Mouse (Mus musculus): Measurements from ENCODE around the gene Parva. TPM values are rescaled to one million over a fixed set of nuclear protein-coding genes. Genes with fewer than 3 reads are reported as not detected.

The Parva gene
- total and polyA plus RNA-seq, 3 experiments = 0.08 to 1.1 (median 0.15) TPM

GRCm38 (mm10) chr7:112479116-112479515 lies 51.8 kb downstream of the Parva start:
- H3K27me3 ChIP-seq (replicated peaks) = no peaks in the 10 kb centered on the region
- H3K79me2 ChIP-seq (replicated peaks; ENCODE audit: control insufficient read depth, extremely low read depth, insufficient read depth, poor library complexity, severe bottlenecking) = no peaks in the 10 kb centered on the region
- no peaks in the 10 kb centered on the region for H3K36me3 ChIP-seq (replicated peaks in 1 of 2; ENCODE audit: control insufficient read depth in 1 of 2, insufficient read depth in 1 of 2, low read length in 1 of 2)
- in situ Hi-C loops (cut with MboI; ENCODE audit: low pct_ligation_motif_present, low pct_unique_long_range_greater_than_20kb, low sequenced_read_pairs) = no loop called here
- no peak for TF ChIP-seq USF2 (conservative IDR thresholded peaks at IDR 0.05; ENCODE audit: low read depth, low read length)
- no peak for TF ChIP-seq EP300 (IDR thresholded peaks at IDR 0.05; ENCODE audit: low read length)
- TF ChIP-seq CHD2 (IDR thresholded peaks at IDR 0.05; ENCODE audit: low read length) = no peak
- no peak for TF ChIP-seq JUND (conservative IDR thresholded peaks at IDR 0.05; ENCODE audit: low read depth, low read length)
- no peak for TF ChIP-seq E2F4 (IDR thresholded peaks at IDR 0.05; ENCODE audit: insufficient replicate concordance, low read depth, low read length)
- TF ChIP-seq CTCF (conservative IDR thresholded peaks at IDR 0.05 in 1 of 2, IDR thresholded peaks at IDR 0.05 in 1 of 2; ENCODE audit: low read depth in 2 of 2, low read length in 2 of 2) = no peak
- no peak for TF ChIP-seq MEF2A (IDR thresholded peaks at IDR 0.05; ENCODE audit: borderline replicate concordance, low read depth, low read length)
- TF ChIP-seq NELFE (IDR thresholded peaks at IDR 0.05; ENCODE audit: low read depth, low read length) = no peak
- no peak for TF ChIP-seq ZKSCAN1 (IDR thresholded peaks at IDR 0.05; ENCODE audit: borderline replicate concordance, low read depth, low read length)
- TF ChIP-seq TCF12 (IDR thresholded peaks at IDR 0.05; ENCODE audit: low read depth, low read length) = no peak
- no peak for TF ChIP-seq CHD1 (IDR thresholded peaks at IDR 0.05; ENCODE audit: low read depth, low read length)
- no peak for TF ChIP-seq IRF4 (IDR thresholded peaks at IDR 0.05; ENCODE audit: low read depth, low read length)
- no peak overlapping the region for H3K27ac ChIP-seq (ENCODE audit: insufficient read depth, low read depth)
- peaks cover 0 to 10% of the 10 kb centered on the region in 2 experiments; a peak in 2 of 4 replicates for H3K4me1 ChIP-seq (ENCODE audit: control insufficient read depth in 1 of 2, insufficient read depth in 2 of 2)
- H3K9me3 ChIP-seq (replicated peaks; ENCODE audit: low read length) = no peaks in the 10 kb centered on the region
- dilution Hi-C loops (cut with MboI; ENCODE audit: extremely low pct_ligation_motif_present, extremely low pct_unique_long_range_greater_than_20kb, low sequenced_read_pairs) = no loop called here
- no peak overlapping the region for H3K4me3 ChIP-seq (replicated peaks in 1 of 3; ENCODE audit: low read depth in 2 of 3, low read length in 2 of 3, poor library complexity in 1 of 3)
- H3K4me2 ChIP-seq (ENCODE audit: insufficient read depth, low read depth, poor library complexity, severe bottlenecking) = no peak overlapping the region
- DNase-seq (ENCODE audit: extremely low read depth) = no peak
- H3K9ac ChIP-seq (ENCODE audit: insufficient read depth, low read depth) = no peak overlapping the region

- in situ Hi-C loops (cut with MboI; ENCODE audit: low pct_ligation_motif_present, low pct_unique_long_range_greater_than_20kb, low sequenced_read_pairs) = no loop called here
- TF ChIP-seq PAX5 (IDR thresholded peaks at IDR 0.05; ENCODE audit: low read length) = no peak
- no peak for TF ChIP-seq MXI1 (IDR thresholded peaks at IDR 0.05; ENCODE audit: low read depth, low read length)
- no peak for TF ChIP-seq CHD1 (IDR thresholded peaks at IDR 0.05; ENCODE audit: low read depth, low read length)
- no peaks in the 10 kb centered on the region for H3K79me2 ChIP-seq (replicated peaks; ENCODE audit: control insufficient read depth, extremely low read depth, insufficient read depth, poor library complexity, severe bottlenecking)
Measured at GRCm38 (mm10) chr7:112481031-112481430, 53.7 kb downstream of the Parva start.

GRCm38 (mm10) chr7:112482572-112482971 lies 55.3 kb downstream of the Parva start:
- in situ Hi-C loops (cut with MboI; ENCODE audit: low pct_ligation_motif_present, low pct_unique_long_range_greater_than_20kb, low sequenced_read_pairs) (no loop called here), dilution Hi-C loops (cut with MboI; ENCODE audit: extremely low pct_ligation_motif_present, extremely low pct_unique_long_range_greater_than_20kb, low sequenced_read_pairs) (no loop called here)
- Histone ChIP-seq H3K9ac (ENCODE audit: insufficient read depth, low read depth) (no peak overlapping the region), H3K27me3 (replicated peaks) (no peaks in the 10 kb centered on the region), H3K27ac (ENCODE audit: insufficient read depth, low read depth) (no peak overlapping the region), H3K79me2 (replicated peaks; ENCODE audit: control insufficient read depth, extremely low read depth, insufficient read depth, poor library complexity, severe bottlenecking) (no peaks in the 10 kb centered on the region), H3K36me3 (replicated peaks in 1 of 2; ENCODE audit: control insufficient read depth in 1 of 2, insufficient read depth in 1 of 2, low read length in 1 of 2) (no peaks in the 10 kb centered on the region), H3K4me2 (ENCODE audit: insufficient read depth, low read depth, poor library complexity, severe bottlenecking) (no peak overlapping the region), H3K4me1 (ENCODE audit: control insufficient read depth in 1 of 2, insufficient read depth in 2 of 2) (peaks cover 0 to 10% of the 10 kb centered on the region in 2 experiments; a peak in 2 of 4 replicates), H3K9me3 (replicated peaks; ENCODE audit: low read length) (no peaks in the 10 kb centered on the region), H3K4me3 (replicated peaks in 1 of 3; ENCODE audit: low read depth in 2 of 3, low read length in 2 of 3, poor library complexity in 1 of 3) (no peak overlapping the region)
- TF ChIP-seq USF1 (IDR thresholded peaks at IDR 0.05; ENCODE audit: low read depth, low read length) (no peak), POLR2AphosphoS2 (IDR thresholded peaks at IDR 0.05; ENCODE audit: low read depth, low read length) (no peak), TCF12 (IDR thresholded peaks at IDR 0.05; ENCODE audit: low read depth, low read length) (no peak), EP300 (IDR thresholded peaks at IDR 0.05; ENCODE audit: low read length) (no peak), BHLHE40 (IDR thresholded peaks at IDR 0.05; ENCODE audit: low read depth, low read length) (no peak), SMC3 (IDR thresholded peaks at IDR 0.05; ENCODE audit: low read depth, low read length) (no peak), UBTF (IDR thresholded peaks at IDR 0.05; ENCODE audit: low read depth, low read length) (no peak), GABPA (IDR thresholded peaks at IDR 0.05; ENCODE audit: insufficient replicate concordance, low read depth, low read length) (no peak), ETS1 (conservative IDR thresholded peaks at IDR 0.05; ENCODE audit: low read depth, low read length) (no peak), RCOR1 (conservative IDR thresholded peaks at IDR 0.05; ENCODE audit: low read depth, low read length) (no peak), RAD21 (IDR thresholded peaks at IDR 0.05; ENCODE audit: low read depth, low read length) (no peak), CHD1 (IDR thresholded peaks at IDR 0.05; ENCODE audit: low read depth, low read length) (no peak), PAX5 (IDR thresholded peaks at IDR 0.05; ENCODE audit: low read length) (no peak), ZKSCAN1 (IDR thresholded peaks at IDR 0.05; ENCODE audit: borderline replicate concordance, low read depth, low read length) (no peak), ELF1 (IDR thresholded peaks at IDR 0.05; ENCODE audit: low read depth, low read length) (no peak), ZC3H11A (IDR thresholded peaks at IDR 0.05; ENCODE audit: low read depth, low read length) (no peak), ZMIZ1 (IDR thresholded peaks at IDR 0.05; ENCODE audit: low read depth, low read length) (no peak)
- no peak for DNase-seq (ENCODE audit: extremely low read depth)

More at GRCm38 (mm10) chr7:112481031-112481430, 53.7 kb downstream of the Parva start:
- H3K27me3 ChIP-seq (replicated peaks) = no peaks in the 10 kb centered on the region
- no peak overlapping the region for H3K4me2 ChIP-seq (ENCODE audit: insufficient read depth, low read depth, poor library complexity, severe bottlenecking)
- no peak overlapping the region for H3K4me3 ChIP-seq (replicated peaks in 1 of 3; ENCODE audit: low read depth in 2 of 3, low read length in 2 of 3, poor library complexity in 1 of 3)
- no peak for DNase-seq (ENCODE audit: extremely low read depth)
- H3K27ac ChIP-seq (ENCODE audit: insufficient read depth, low read depth) = no peak overlapping the region
- H3K4me1 ChIP-seq (ENCODE audit: control insufficient read depth in 1 of 2, insufficient read depth in 2 of 2) = peaks cover 0 to 10% of the 10 kb centered on the region in 2 experiments; a peak in 2 of 4 replicates
- H3K9me3 ChIP-seq (replicated peaks; ENCODE audit: low read length) = no peaks in the 10 kb centered on the region
- H3K36me3 ChIP-seq (replicated peaks in 1 of 2; ENCODE audit: control insufficient read depth in 1 of 2, insufficient read depth in 1 of 2, low read length in 1 of 2) = no peaks in the 10 kb centered on the region
- dilution Hi-C loops (cut with MboI; ENCODE audit: extremely low pct_ligation_motif_present, extremely low pct_unique_long_range_greater_than_20kb, low sequenced_read_pairs) = no loop called here
- H3K9ac ChIP-seq (ENCODE audit: insufficient read depth, low read depth) = no peak overlapping the region
